Mouse (Mus musculus): ENCODE measurements around the gene Pak1.

DNA sequence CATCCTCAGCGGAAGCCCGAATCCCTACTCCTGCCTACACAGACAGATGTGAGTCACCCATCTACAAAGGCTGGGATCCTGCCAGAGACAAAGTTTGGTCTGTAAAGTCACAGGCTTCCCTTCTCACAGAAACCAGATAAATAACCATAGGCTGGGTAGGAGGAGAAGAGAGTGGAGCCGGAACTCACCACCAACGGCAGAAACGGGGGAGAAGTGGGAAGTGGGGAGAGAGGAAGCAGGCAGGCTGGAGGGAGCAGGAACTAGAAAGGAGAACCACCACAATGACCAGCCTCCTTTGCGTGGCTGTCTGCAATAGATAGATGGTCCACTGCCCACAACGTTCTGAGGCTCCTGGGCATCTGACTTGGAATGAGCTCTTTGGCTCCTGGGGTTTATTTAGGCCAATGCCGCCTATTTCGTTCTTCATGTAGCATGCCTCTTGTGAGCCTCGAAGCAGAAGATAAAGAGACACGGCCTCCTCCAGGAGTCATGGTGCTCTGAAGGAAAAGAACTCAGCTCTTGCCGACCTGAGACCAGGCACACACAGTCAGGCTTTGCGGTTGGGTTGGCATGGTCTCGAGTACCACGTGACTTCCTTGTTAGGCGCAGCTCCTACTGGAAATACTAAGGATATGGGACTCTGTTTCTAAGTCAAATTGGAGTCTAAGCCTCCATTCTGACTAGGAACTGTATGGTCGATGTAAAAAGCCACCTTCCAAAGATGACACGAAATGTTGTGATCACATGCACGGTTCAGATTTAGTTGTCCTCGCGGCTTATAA lies 23.0 kb upstream of the Pak1 start:
- TF ChIP-seq CTCF (IDR thresholded peaks at IDR 0.05; ENCODE audit: low read depth) (no peak), EP300 (IDR thresholded peaks at IDR 0.05; ENCODE audit: low read depth) (no peak)
